Mouse (Mus musculus) liver, postnatal 0 days (tissue): ENCODE measurements around the gene Ptprd. TPM values are rescaled to one million over a fixed set of nuclear protein-coding genes. Genes with fewer than 3 reads are reported as not detected.
A peak's percentile ranks its signal among the peaks of the same experiment; 100 is the strongest.

Experiments used
- ATAC-seq: fragments of 200-750 bp; cut with Nextera tagmentation; 2 replicates; pipeline ENCODE4 v1.8.0; 2017; ENCODE audit warnings: mild to moderate bottlenecking, moderate library complexity
- DNase-seq: peaks from one replicate; pipeline ENCODE4 v3.0.0-alpha.2; 2016
- H3K27ac ChIP-seq: fragments of 300-500 bp; sonication (generic); 2 replicates; pipeline ENCODE4 v1.5.1; 2014; ENCODE audit warnings: antibody characterized with exemption, moderate library complexity, mild to moderate bottlenecking, low read depth
- H3K27me3 ChIP-seq: fragments of 300-500 bp; sonication (generic); 2 replicates; pipeline ENCODE4 v1.6.1; 2014; ENCODE audit warnings: low read length, control low read depth, mixed read lengths; ENCODE audit not compliant: insufficient read depth
- H3K36me3 ChIP-seq: fragments of 300-500 bp; sonication (generic); replicated peaks from 2 replicates; pipeline ENCODE4 v1.6.1; 2014; ENCODE audit warnings: mild to moderate bottlenecking, control low read depth, low read length, moderate library complexity, mixed read lengths; ENCODE audit not compliant: insufficient read depth
- H3K4me1 ChIP-seq: fragments of 300-500 bp; sonication (generic); 2 replicates; pipeline ENCODE4 v1.6.1; 2014; ENCODE audit warnings: antibody characterized with exemption, mild to moderate bottlenecking, control low read depth; ENCODE audit not compliant: insufficient read depth
- H3K4me2 ChIP-seq: fragments of 300-500 bp; sonication (generic); 2 replicates; pipeline ENCODE4 v1.6.1; 2014; ENCODE audit warnings: low read depth, mild to moderate bottlenecking, low read length, moderate library complexity, mixed read lengths
- H3K4me3 ChIP-seq: fragments of 300-500 bp; sonication (generic); 2 replicates; pipeline ENCODE4 v1.5.1; 2014; ENCODE audit warnings: low read depth, low read length
- H3K9ac ChIP-seq: fragments of 300-500 bp; sonication (generic); replicated peaks from 2 replicates; pipeline ENCODE4 v1.6.1; 2014; ENCODE audit warnings: mild to moderate bottlenecking, moderate library complexity
- H3K9me3 ChIP-seq: fragments of 300-500 bp; sonication (generic); 2 replicates; pipeline ENCODE4 v1.6.1; 2016; ENCODE audit warnings: mild to moderate bottlenecking, control low read depth, low read length, mixed read lengths
- CTCF ChIP-seq: sonication (generic); IDR thresholded peaks from 2 replicates; pipeline ENCODE4 v1.5.1; 2016; ENCODE audit warnings: antibody characterized with exemption, low read depth
- EP300 ChIP-seq: IDR thresholded peaks from 2 replicates; pipeline ENCODE4 v1.6.1; 2016; ENCODE audit warnings: antibody characterized with exemption, low read depth, mild to moderate bottlenecking
- WGBS: fragments of 180-500 bp; shearing (Covaris S2); extraction: QIAGEN DNeasy Blood & Tissue Kit; methylation state at CpG from one replicate; pipeline ENCODE4 v1.1.7; 2014; ENCODE audit not compliant: insufficient replicate concordance; 5-methylcytosine and 5-hydroxymethylcytosine counted together
- polyA plus RNA-seq: library from polyadenylated mRNA; unstranded; fragments of >200 nt; fragmentation: Nextera tagmentation; extraction: Ambion mirVana; gene quantifications from 2 replicates; pipeline ENCODE4 v1.2.1, GENCODE M21; 2015

The Ptprd gene
- polyA plus RNA-seq, 1 experiment from 2014 or later, result 9.3 TPM

GRCm38 (mm10) chr4:76351201-76351979 is 1860.4 kb downstream of the Ptprd start:
- no peak overlapping the region for H3K4me2 ChIP-seq
- no peak for TF ChIP-seq EP300
- no peak for TF ChIP-seq CTCF
- H3K4me1 ChIP-seq, result no peaks in the 10 kb centered on the region

GRCm38 (mm10) chr4:76350241-76350962 is 1861.4 kb downstream of the Ptprd start:
- no peak overlapping the region for H3K9ac ChIP-seq
- H3K36me3 ChIP-seq, result no peaks in the 10 kb centered on the region
- no peak overlapping the region for H3K4me3 ChIP-seq
- H3K9me3 ChIP-seq, result no peaks in the 10 kb centered on the region; the same call in 1 of the 2 replicates
- no peaks in the 10 kb centered on the region for H3K27me3 ChIP-seq
- WGBS, result 76% methylated on average over 3 of the region's 3 CpGs
- H3K4me2 ChIP-seq, result no peak overlapping the region
- no peaks in the 10 kb centered on the region for H3K4me1 ChIP-seq
- no peak for ATAC-seq
- TF ChIP-seq EP300, result no peak
- TF ChIP-seq CTCF, result no peak
- no peak for DNase-seq
- no peak overlapping the region for H3K27ac ChIP-seq

More at GRCm38 (mm10) chr4:76351201-76351979, 1860.4 kb downstream of the Ptprd start:
- WGBS, result 66% methylated on average over 8 of the region's 8 CpGs
- no peak for ATAC-seq
- no peak overlapping the region for H3K4me3 ChIP-seq
- no peaks in the 10 kb centered on the region; the same call in 1 of the 2 replicates for H3K9me3 ChIP-seq
- no peaks in the 10 kb centered on the region for H3K36me3 ChIP-seq
- no peak for DNase-seq
- no peak overlapping the region for H3K9ac ChIP-seq
- H3K27me3 ChIP-seq, result no peaks in the 10 kb centered on the region
- no peak overlapping the region for H3K27ac ChIP-seq

DNA sequence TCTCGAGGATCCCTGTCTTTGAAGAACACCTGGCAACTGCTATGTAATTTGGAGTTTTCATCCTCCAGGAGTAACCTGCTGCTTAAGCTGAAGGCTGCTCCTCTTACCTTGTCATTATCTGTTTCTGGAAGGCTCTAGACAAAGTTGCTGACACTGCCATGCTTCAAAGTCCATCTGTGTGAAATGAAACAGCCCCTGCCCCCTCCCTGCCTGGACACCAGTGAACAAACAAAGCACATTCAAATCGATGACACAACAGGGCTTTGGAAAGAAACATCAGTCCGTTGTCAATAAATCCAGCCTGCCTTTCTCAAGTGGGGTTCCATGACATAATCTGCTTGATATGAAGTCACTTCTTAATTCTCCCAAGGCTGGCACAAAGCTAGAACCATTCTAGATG is 1867.7 kb downstream of the Ptprd start:
- Histone ChIP-seq H3K4me3 (peak overlapping the region; percentile 34), H3K36me3 (no peaks in the 10 kb centered on the region), H3K4me1 (no peaks in the 10 kb centered on the region), H3K27me3 (no peaks in the 10 kb centered on the region), H3K9ac (0 out of 2 replicates have a peak overlapping the region, but pooled peaks have one; percentile 1), H3K27ac (peak overlapping the region; percentile 79), H3K9me3 (no peaks in the 10 kb centered on the region; the same call in 1 of the 2 replicates), H3K4me2 (peak overlapping the region; percentile 53)
- WGBS, result 48% methylated on average over 3 of the region's 3 CpGs
- DNase-seq, result peak; percentile 58
- ATAC-seq, result peak; percentile 94
- TF ChIP-seq EP300, result no peak
- TF ChIP-seq CTCF, result no peak

GRCm38 (mm10) chr4:76337926-76338325 is 1873.8 kb downstream of the Ptprd start:
- H3K36me3 ChIP-seq, result no peaks in the 10 kb centered on the region
- TF ChIP-seq EP300 (no peak), CTCF (no peak)
- H3K9ac ChIP-seq, result no peak overlapping the region
- no peaks in the 10 kb centered on the region for H3K4me1 ChIP-seq
- H3K27ac ChIP-seq, result no peak overlapping the region
- no peaks in the 10 kb centered on the region for H3K27me3 ChIP-seq
- no peak overlapping the region for H3K4me3 ChIP-seq
- 81% methylated on average over 1 of the region's 1 CpGs for WGBS
- H3K9me3 ChIP-seq, result no peaks in the 10 kb centered on the region
- DNase-seq (no peak), ATAC-seq (no peak)
- no peak overlapping the region for H3K4me2 ChIP-seq

GRCm38 (mm10) chr4:76327346-76327745 is 1884.4 kb downstream of the Ptprd start:
- no peak overlapping the region for H3K9ac ChIP-seq
- no peaks in the 10 kb centered on the region for H3K27me3 ChIP-seq
- DNase-seq (peak; percentile 25), ATAC-seq (no peak)
- no peaks in the 10 kb centered on the region for H3K9me3 ChIP-seq
- H3K4me3 ChIP-seq, result peak overlapping the region; percentile 13; the same call in 1 of the 2 replicates
- H3K4me1 ChIP-seq, result no peaks in the 10 kb centered on the region
- 24% methylated on average over 11 of the region's 11 CpGs for WGBS
- H3K27ac ChIP-seq, result no peak overlapping the region; the same call in 1 of the 2 replicates
- no peak for TF ChIP-seq CTCF
- H3K4me2 ChIP-seq, result peak overlapping the region; percentile 45; the same call in 1 of the 2 replicates
- 0 out of 2 replicates have a peak, but pooled peaks cover 3% of the 10 kb centered on the region for H3K36me3 ChIP-seq

DNA sequence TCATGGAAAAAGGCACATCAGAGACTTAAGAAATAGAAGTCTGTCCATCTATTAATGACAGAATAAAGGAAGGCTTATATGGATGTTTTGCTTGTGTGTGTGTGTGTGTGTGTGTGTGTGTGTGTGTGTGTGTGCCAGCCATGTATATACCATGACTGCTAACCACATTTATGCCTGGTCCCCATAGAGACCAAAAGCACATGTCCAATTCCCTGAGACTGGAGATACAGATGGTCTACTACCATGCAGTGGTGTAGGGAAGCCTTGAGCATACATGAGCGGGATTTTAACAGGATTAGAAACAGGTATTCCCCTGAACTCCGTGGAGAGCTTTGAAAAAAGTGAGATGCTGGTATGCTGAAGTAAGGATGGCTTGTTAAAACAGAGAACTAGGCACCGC is 1886.1 kb downstream of the Ptprd start:
- no peak overlapping the region for H3K4me2 ChIP-seq
- DNase-seq (no peak), ATAC-seq (no peak)
- 82% methylated on average over 3 of the region's 3 CpGs for WGBS
- TF ChIP-seq CTCF (no peak), EP300 (no peak)
- H3K4me3 ChIP-seq, result no peak overlapping the region
- H3K27me3 ChIP-seq, result no peaks in the 10 kb centered on the region
- H3K27ac ChIP-seq, result no peak overlapping the region
- H3K9me3 ChIP-seq, result no peaks in the 10 kb centered on the region
- 0 out of 2 replicates have a peak, but pooled peaks cover 3% of the 10 kb centered on the region for H3K36me3 ChIP-seq
- no peaks in the 10 kb centered on the region for H3K4me1 ChIP-seq
- no peak overlapping the region for H3K9ac ChIP-seq
